Mouse (Mus musculus) megakaryocyte progenitor cell, adult 5-6 weeks (primary cell): ENCODE results near the gene Gpr180. TPM values are rescaled to one million over a fixed set of nuclear protein-coding genes. Genes with fewer than 3 reads are reported as not detected.
"Not testable (repeated sequence)": the region's sequence is repeated elsewhere in the genome, so short reads cannot be mapped to it uniquely, and the experiment has no call there.

Source experiments
- ATAC-seq: replicated peaks from 2 replicates; pipeline ENCODE4 v1.8.0; 2016; ENCODE audit warnings: mild to moderate bottlenecking, moderate TSS enrichment, inconsistent platforms; ENCODE audit not compliant: poor library complexity
- total RNA-seq, 2 experiments: library from RNA; stranded (forward) in 1 of 2; stranded (reverse) in 1 of 2; fragments of 157-497, 149-512 nt in 1 of 2; fragments of 200-1000 nt in 1 of 2; gene quantifications; 2 replicates each; pipeline versions ENCODE4 v1.2.3 to v1.2.4; 2015 to 2017

Gpr180 gene
- total RNA-seq (2015) (15.5 and 16.2 TPM in 2 replicates), total RNA-seq (2017) (12.2 and 14.1 TPM in 2 replicates)

- peak; percentile 81 for ATAC-seq
Observed at GRCm38 (mm10) chr14:118136744-118137452, at the start of gene Gpr180. Gene Gpr180 (plus strand): TSS chr14:118137158.

DNA sequence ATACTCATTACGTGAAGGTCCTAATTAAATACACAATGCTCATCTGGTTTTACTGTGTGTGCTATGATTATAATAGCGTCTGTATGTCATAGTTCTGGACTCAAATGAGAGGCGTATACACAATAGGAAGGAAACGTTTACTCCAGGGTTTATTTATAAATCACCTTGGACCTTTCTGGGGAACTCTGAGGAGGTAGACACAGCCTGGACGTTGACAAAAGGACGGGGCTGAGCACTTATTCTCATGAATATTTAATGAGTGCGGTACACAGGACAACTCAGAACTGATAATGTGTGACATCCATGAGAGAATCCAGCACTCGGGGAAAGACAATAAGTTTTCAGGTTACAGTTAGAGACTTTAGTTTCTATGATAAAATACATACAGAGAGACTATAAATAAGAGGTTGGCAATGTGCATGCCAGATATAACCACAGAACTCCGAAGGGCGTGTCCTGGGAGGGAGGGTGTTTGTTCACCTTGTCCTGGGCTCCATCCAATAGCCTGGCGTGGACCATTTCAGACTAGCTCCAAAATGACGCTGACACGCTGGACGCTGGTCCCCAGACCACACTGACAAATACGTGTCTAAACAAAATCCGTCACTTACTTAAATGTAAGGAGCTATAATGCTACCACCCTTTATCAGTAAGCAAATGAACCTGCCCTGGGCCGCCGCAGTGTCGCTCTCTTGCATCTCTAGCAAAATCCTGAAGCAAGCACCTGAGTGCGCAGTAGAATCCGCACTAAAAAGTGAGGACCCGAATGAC, 48.3 kb upstream of the Gpr180 start:
- ATAC-seq = peak; percentile 69

DNA sequence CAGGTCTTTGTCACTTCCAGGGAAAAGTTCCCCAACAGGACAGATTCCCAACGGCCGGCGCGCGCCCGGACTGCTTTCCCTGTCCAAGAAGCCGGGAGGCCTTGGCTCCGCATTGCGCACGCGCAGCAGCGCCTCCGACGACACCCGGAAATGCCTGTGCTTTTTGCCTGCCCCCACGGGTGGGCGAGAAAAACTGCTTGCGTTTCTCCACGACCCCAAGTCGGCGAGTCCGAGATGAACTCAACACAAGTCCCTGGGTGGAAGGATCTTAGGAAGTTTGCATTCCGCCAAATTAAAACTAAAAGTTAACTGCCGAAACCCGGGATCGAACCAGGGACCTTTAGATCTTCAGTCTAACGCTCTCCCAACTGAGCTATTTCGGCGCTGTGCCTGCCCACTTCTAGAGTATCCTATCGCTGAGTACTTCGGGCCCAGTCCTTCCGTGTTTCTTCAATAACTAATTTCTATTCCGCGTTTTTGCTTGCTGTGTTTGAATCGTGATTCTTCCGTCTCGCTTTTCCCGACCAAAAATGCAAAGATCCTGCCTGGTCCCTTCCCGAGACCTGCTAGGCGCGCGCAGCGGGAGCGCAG, 47.6 kb upstream of the Gpr180 start:
- ATAC-seq = peak; percentile 71

DNA sequence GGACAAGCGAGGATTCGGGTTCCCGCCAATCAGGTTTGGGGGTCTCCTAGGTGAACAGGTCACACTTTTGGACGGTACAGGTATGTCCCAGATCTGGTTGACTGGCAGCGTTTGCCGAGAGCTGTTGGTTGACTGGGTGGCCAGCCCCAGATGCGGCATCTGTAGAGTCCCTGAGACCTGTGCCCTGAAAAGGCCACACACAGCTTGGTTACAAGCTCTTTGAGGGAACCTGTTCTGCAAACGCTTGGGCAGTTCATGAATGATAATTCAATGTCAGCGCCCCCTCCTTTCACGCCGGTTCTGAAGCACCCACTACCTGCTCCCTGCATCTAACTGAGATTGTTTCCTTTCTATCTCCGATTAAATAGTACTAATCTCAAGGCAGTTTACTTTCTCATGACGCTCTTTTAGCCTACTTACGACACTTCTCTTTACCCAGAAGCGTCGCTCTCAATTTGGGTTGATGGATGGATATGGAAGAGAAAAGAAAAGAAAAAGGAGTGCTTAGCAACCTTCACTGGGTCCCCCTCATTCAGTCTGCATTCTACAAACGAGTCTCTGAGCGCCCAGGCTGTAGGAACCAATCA, 47.1 kb upstream of the Gpr180 start:
- peak; percentile 35 for ATAC-seq

DNA sequence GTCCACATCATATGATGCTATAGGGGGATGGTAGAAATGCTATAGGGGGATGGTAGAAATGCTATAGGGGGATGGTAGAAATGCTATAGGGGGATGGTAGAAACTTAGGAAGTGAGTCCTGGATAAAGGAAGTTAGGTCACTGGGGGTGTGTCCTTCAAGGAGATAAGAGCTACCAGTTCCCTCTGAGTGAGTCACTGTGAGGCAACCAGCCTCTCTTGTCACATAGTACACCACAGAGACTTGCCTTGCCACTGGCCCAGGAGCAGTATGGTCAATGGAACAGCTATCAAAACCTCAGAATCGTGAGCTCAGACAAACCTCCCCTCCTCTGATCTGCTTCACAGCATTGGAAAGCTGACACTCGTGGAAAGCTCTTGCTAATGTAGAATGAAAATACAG, 38.7 kb upstream of the Gpr180 start:
- ATAC-seq = peak; percentile 92

DNA sequence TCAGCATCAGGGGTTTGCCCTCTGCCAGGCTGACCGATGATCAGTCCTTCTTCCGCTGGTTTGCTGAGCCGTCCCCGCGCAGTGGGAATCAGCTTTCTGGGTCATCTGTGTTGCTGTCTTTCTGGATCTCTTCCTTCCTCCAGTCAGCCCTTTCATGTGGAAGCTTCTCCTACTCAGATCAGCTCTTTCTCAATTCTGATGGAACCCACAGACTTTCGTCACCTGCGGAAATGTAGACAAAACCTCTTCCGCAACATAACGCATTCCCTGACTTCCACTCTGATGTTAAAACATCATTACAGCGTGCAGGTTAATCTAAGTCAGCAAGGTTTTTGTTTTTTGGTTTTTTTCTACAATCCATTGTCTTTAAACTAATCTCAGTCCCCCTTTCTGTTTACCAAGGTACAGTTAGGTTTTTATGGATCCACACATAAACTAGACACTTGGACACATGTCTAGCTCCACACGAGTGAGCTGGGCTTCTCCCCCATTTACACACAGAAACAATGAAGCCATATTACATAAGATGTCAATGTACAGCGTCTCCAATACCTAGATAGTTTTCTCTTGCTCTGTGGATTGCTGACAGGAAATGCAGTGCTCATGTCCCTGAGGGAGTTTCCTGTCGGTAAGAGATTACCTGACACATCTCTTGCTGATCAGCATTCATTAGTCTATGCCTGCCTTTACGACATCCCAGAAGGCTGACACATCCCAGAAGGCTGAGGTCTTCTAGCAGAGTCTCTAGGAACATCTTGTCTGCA, 35.5 kb upstream of the Gpr180 start:
- ATAC-seq = peak; percentile 80

GRCm38 (mm10) chr14:118107479-118107878, 29.5 kb upstream of the Gpr180 start:
- ATAC-seq = not testable (repeated sequence)

- no peak for ATAC-seq
Observed at GRCm38 (mm10) chr14:118113116-118113515, 23.8 kb upstream of the Gpr180 start.

DNA sequence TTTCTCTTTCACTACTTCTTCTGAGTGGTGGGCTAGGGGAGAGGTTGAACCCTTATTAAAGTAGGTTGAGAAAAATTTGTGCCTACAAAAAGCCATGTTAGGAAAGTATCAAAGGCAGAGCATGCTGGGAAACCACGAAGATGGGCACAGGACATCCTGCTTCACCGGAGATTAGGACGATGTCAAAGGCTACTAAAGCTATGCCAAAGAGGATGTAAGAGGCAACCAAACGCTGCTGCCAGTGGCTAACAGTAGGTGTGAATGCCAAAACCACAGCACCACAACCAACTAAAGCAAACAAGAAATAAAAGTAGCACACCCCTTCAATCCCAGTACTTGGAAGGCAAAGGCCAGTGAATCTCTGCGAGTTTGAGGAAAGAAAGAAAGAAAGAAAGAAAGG, 12.8 kb upstream of the Gpr180 start:
- peak; percentile 44; the same call in 1 of the 2 replicates for ATAC-seq

DNA sequence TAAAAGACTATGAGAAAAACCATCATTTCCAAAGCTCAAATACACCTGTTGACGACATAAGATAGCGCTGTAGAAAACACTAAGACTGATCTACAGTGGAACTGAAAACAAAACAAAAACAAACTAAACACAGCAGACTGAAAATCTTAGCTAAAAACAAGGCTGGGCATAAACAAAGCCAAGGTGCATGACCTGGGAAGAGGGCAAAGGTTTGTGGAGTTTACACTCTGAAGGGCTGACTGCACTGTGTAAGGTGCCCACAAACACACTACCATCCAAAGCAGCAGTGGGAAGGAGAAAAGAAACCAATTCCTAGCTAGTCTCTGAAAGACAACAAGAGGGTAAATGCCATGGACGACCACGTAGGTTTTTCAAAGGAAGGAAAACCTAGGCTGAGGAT, 12.2 kb upstream of the Gpr180 start:
- no peak for ATAC-seq

DNA sequence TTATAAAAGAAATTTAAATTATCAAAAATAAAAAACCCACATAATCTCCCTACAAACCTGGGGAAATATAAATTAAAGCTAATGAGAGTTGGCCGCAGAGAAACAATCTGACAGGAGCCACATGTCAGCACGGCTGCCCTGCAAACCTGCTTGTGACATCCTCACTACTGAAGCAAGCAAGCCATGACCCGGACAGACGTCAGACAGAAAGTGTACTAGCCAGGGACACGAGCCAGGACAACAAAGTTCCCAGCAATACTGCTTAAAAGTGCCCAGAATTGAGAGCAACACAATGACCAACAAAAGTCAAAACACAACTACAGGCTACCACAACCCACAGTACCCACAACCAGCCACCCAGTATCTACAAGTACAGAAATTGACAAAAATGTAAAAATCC, 10.7 kb upstream of the Gpr180 start:
- no peak for ATAC-seq

- no peak for ATAC-seq
Observed at GRCm38 (mm10) chr14:118131472-118131871, 5.5 kb upstream of the Gpr180 start.

DNA sequence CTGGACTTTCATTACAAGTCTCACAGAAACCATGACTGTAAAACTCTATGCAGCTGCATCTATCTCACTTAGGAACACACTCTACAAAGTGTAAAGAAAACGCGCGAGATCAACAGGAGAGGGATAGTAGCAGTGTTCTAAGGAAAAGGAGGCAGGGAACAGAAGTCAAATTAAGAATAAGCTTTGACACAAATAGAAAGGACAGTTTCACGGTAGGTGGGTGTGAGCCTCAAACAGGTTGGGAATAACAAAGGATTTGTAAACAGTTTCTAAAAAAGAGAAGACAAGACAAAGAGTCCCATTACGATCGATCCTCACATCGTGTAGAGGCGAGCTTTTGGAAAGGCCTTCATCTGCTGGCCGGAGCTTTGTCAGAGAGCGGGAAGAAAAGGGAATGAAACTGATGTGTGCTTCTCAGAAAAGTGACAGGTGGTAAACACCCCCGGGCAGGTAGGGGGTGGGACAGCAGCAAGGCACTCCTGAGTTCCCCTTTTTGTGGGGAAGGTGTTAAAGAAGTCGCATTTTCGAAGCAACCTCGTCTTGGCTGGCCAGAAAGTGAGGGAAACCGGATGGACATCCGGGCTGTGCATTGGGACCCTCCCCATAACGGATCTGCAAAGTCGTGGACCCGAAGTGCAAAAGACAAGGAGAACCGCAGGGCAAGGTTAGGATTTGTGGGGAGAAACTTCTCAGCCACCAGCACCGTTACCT, 4.9 kb upstream of the Gpr180 start:
- peak; percentile 9 for ATAC-seq

GRCm38 (mm10) chr14:118132642-118132977, 4.3 kb upstream of the Gpr180 start, which contains the start of gene Tgds:
Gene Tgds (minus strand): TSS chr14:118132755.
- ATAC-seq = peak; percentile 82

DNA sequence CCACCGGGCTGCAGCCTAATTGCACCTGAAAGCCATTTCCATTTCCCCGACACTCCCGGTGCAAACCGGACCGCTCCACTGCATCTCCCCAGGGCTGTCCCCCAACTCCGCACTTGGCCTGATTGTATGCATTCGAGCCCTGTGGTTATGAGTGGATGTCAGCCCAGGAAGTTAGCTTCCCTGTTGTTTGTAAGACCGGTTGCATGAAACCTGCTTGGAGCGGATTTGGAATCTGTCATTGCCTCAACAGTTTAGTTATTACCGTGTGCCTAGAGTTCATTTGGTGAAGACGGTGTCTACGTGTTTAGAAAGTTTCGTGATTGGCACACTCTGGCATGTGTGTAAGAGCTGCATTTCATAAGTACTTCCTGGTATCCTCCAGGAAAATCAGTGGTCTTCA, 529 bp downstream of the Gpr180 start:
- peak; percentile 24 for ATAC-seq

DNA sequence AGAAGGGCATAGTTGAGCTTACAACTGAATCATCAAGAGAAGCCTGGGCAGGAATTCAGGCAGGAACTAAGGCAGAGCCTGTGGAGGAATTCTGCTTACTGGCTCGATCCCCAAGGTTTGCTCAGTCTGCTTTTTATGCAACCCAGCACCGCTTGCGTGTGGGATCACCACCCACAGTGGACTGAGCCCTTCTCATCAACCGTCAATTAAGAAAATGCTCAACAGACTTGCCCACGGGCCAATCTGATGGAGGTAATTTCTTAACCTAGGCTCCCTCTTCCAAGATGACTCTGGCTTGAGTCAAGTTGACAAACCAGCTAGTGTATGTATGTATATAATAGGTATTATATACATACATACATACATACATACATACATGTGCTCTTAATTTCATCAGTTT, 5.3 kb downstream of the Gpr180 start:
- no peak for ATAC-seq

DNA sequence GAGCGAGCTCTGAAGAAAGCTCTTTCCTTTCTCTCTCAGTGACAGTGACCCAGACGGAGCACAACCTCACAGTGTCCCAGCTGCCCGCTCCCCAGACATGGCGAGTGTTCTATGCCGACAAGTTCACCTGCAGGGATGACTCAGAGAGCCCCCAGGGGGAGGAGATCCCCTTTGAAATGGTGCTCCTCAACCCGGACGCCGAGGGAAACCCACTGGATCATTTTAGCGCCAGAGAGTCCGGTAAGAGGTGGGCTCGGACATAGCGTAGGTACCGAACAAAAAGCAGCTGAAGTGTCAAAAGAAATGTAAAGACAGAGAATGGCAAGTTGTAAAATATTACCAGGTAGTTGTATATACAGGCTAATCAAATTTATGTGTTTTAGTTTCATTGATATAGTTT, 11.1 kb downstream of the Gpr180 start:
- ATAC-seq = no peak

GRCm38 (mm10) chr14:118148554-118148953, 11.6 kb downstream of the Gpr180 start:
- no peak for ATAC-seq

- no peak for ATAC-seq
Observed at GRCm38 (mm10) chr14:118150656-118151551, 13.9 kb downstream of the Gpr180 start.
